Mouse (Mus musculus) intestine, embryonic 16.5 days (tissue): ENCODE measurements around the gene Itsn1. TPM values are rescaled to one million over a fixed set of nuclear protein-coding genes. Genes with fewer than 3 reads are reported as not detected.
A peak's percentile ranks its signal among the peaks of the same experiment; 100 is the strongest.

Source experiments
- ATAC-seq: fragments of 200-750 bp; cut with Nextera tagmentation; 2 replicates; pipeline ENCODE4 v1.8.0; 2017; ENCODE audit warnings: moderate TSS enrichment, moderate library complexity
- H3K27ac ChIP-seq: fragments of 300-500 bp; sonication (generic); 2 replicates; pipeline ENCODE4 v1.5.1; 2014; ENCODE audit warnings: mild to moderate bottlenecking, low read length
- H3K27me3 ChIP-seq: fragments of 300-500 bp; sonication (generic); replicated peaks from 2 replicates; pipeline ENCODE4 v1.6.1; 2014; ENCODE audit warnings: low read length, control low read depth, mixed read lengths; ENCODE audit not compliant: control insufficient read depth, insufficient read depth
- H3K36me3 ChIP-seq: fragments of 300-500 bp; sonication (generic); 2 replicates; pipeline ENCODE4 v1.6.1; 2014; ENCODE audit warnings: low read length, control low read depth; ENCODE audit not compliant: control insufficient read depth, insufficient read depth
- H3K4me1 ChIP-seq: fragments of 300-500 bp; sonication (generic); 2 replicates; pipeline ENCODE4 v1.6.1; 2014; ENCODE audit warnings: low read length, control low read depth, mixed read lengths; ENCODE audit not compliant: control insufficient read depth, insufficient read depth
- H3K4me2 ChIP-seq: fragments of 300-500 bp; sonication (generic); 2 replicates; pipeline ENCODE4 v1.6.1; 2014; ENCODE audit warnings: low read depth, low read length, control low read depth
- H3K4me3 ChIP-seq: fragments of 300-500 bp; sonication (generic); 2 replicates; pipeline ENCODE4 v1.5.1; 2014; ENCODE audit warnings: mild to moderate bottlenecking, low read length
- H3K9ac ChIP-seq: fragments of 300-500 bp; sonication (generic); 2 replicates; pipeline ENCODE4 v1.6.1; 2014; ENCODE audit warnings: low read depth, low read length
- H3K9me3 ChIP-seq: fragments of 300-500 bp; sonication (generic); 2 replicates; pipeline ENCODE4 v1.6.1; 2016; ENCODE audit warnings: low read length, control low read depth; ENCODE audit not compliant: control insufficient read depth
- WGBS: fragments of 180-500 bp; shearing (Covaris S2); extraction: QIAGEN DNeasy Blood & Tissue Kit; methylation state at CpG from one replicate; pipeline ENCODE4 v1.1.7; 2014; 5-methylcytosine and 5-hydroxymethylcytosine counted together
- polyA plus RNA-seq: library from polyadenylated mRNA; unstranded; fragments of >200 nt; fragmentation: Nextera tagmentation; extraction: Ambion mirVana; gene quantifications from 2 replicates; pipeline ENCODE4 v1.2.1, GENCODE M21; 2015

Gene Itsn1
- polyA plus RNA-seq, 1 experiment from 2014 or later: 10.5 TPM

GRCm38 (mm10) chr16:91772586-91772985 is 43.5 kb downstream of the Itsn1 start:
- 84% methylated on average over 7 of the region's 7 CpGs for whole genome bisulfite sequencing
- Histone ChIP-seq H3K27me3 (no peaks in the 10 kb centered on the region), H3K9me3 (no peaks in the 10 kb centered on the region), H3K9ac (0 out of 2 replicates have a peak overlapping the region, but pooled peaks have one; percentile 24), H3K4me1 (peaks cover 15% of the 10 kb centered on the region), H3K27ac (no peak overlapping the region), H3K4me3 (no peak overlapping the region), H3K4me2 (no peak overlapping the region), H3K36me3 (no peaks in the 10 kb centered on the region)
- ATAC-seq: no peak

- Histone ChIP-seq H3K4me3 (no peak overlapping the region), H3K9me3 (no peaks in the 10 kb centered on the region), H3K9ac (no peak overlapping the region), H3K27me3 (no peaks in the 10 kb centered on the region), H3K36me3 (no peaks in the 10 kb centered on the region), H3K27ac (no peak overlapping the region), H3K4me2 (no peak overlapping the region), H3K4me1 (no peaks in the 10 kb centered on the region; the same call in 1 of the 2 replicates)
- WGBS: 79% methylated on average over 10 of the region's 10 CpGs
- ATAC-seq: no peak
Observed at GRCm38 (mm10) chr16:91779576-91779975, 50.5 kb downstream of the Itsn1 start.

GRCm38 (mm10) chr16:91780151-91780550 is 51.1 kb downstream of the Itsn1 start:
- H3K27ac ChIP-seq: no peak overlapping the region
- H3K4me2 ChIP-seq: no peak overlapping the region
- ATAC-seq: no peak
- no peaks in the 10 kb centered on the region; the same call in 1 of the 2 replicates for H3K4me1 ChIP-seq
- no peaks in the 10 kb centered on the region for H3K27me3 ChIP-seq
- no peaks in the 10 kb centered on the region for H3K9me3 ChIP-seq
- no peak overlapping the region for H3K9ac ChIP-seq
- H3K36me3 ChIP-seq: no peaks in the 10 kb centered on the region
- no peak overlapping the region for H3K4me3 ChIP-seq
- 84% methylated on average over 7 of the region's 7 CpGs for WGBS

- Histone ChIP-seq H3K4me2 (no peak overlapping the region), H3K9ac (no peak overlapping the region), H3K4me1 (no peaks in the 10 kb centered on the region; the same call in 1 of the 2 replicates), H3K9me3 (no peaks in the 10 kb centered on the region), H3K4me3 (no peak overlapping the region), H3K27me3 (no peaks in the 10 kb centered on the region), H3K36me3 (no peaks in the 10 kb centered on the region), H3K27ac (no peak overlapping the region)
- WGBS: 73% methylated on average over 3 of the region's 3 CpGs
- no peak for ATAC-seq
Observed at GRCm38 (mm10) chr16:91780826-91781225, 51.7 kb downstream of the Itsn1 start.

GRCm38 (mm10) chr16:91783191-91783590 is 54.1 kb downstream of the Itsn1 start:
- no peaks in the 10 kb centered on the region for H3K27me3 ChIP-seq
- H3K36me3 ChIP-seq: no peaks in the 10 kb centered on the region
- H3K4me2 ChIP-seq: no peak overlapping the region
- ATAC-seq: no peak
- no peaks in the 10 kb centered on the region for H3K9me3 ChIP-seq
- no peak overlapping the region for H3K9ac ChIP-seq
- no peak overlapping the region for H3K27ac ChIP-seq
- no peak overlapping the region for H3K4me3 ChIP-seq
- WGBS: 85% methylated on average over 7 of the region's 7 CpGs
- H3K4me1 ChIP-seq: no peaks in the 10 kb centered on the region; the same call in 1 of the 2 replicates

- H3K4me2 ChIP-seq: no peak overlapping the region
- WGBS: 71% methylated on average over 6 of the region's 6 CpGs
- no peaks in the 10 kb centered on the region for H3K36me3 ChIP-seq
- H3K4me1 ChIP-seq: no peaks in the 10 kb centered on the region; the same call in 1 of the 2 replicates
- ATAC-seq: no peak
- no peaks in the 10 kb centered on the region for H3K27me3 ChIP-seq
- H3K27ac ChIP-seq: no peak overlapping the region
- no peak overlapping the region for H3K9ac ChIP-seq
- H3K4me3 ChIP-seq: no peak overlapping the region
- no peaks in the 10 kb centered on the region for H3K9me3 ChIP-seq
Observed at GRCm38 (mm10) chr16:91784298-91784697, 55.2 kb downstream of the Itsn1 start.

GRCm38 (mm10) chr16:91786425-91786824 is 57.3 kb downstream of the Itsn1 start:
- Histone ChIP-seq H3K36me3 (no peaks in the 10 kb centered on the region), H3K9ac (no peak overlapping the region), H3K27me3 (no peaks in the 10 kb centered on the region), H3K4me3 (no peak overlapping the region), H3K4me1 (no peaks in the 10 kb centered on the region), H3K27ac (no peak overlapping the region), H3K4me2 (no peak overlapping the region), H3K9me3 (no peaks in the 10 kb centered on the region)
- 74% methylated on average over 10 of the region's 10 CpGs for WGBS
- no peak for ATAC-seq

- H3K9ac ChIP-seq: no peak overlapping the region
- no peak overlapping the region for H3K4me3 ChIP-seq
- H3K27ac ChIP-seq: no peak overlapping the region
- ATAC-seq: peak; percentile 40; the same call in 1 of the 2 replicates
- no peaks in the 10 kb centered on the region for H3K27me3 ChIP-seq
- WGBS: 60% methylated on average over 6 of the region's 6 CpGs
- no peaks in the 10 kb centered on the region for H3K9me3 ChIP-seq
- H3K4me2 ChIP-seq: no peak overlapping the region
- no peaks in the 10 kb centered on the region for H3K4me1 ChIP-seq
- no peaks in the 10 kb centered on the region for H3K36me3 ChIP-seq
Observed at GRCm38 (mm10) chr16:91789728-91790127, 60.6 kb downstream of the Itsn1 start.

- H3K27me3 ChIP-seq: no peaks in the 10 kb centered on the region
- H3K4me1 ChIP-seq: no peaks in the 10 kb centered on the region
- H3K9ac ChIP-seq: no peak overlapping the region
- H3K4me2 ChIP-seq: no peak overlapping the region
- H3K4me3 ChIP-seq: no peak overlapping the region
- no peak overlapping the region for H3K27ac ChIP-seq
- peaks cover 7% of the 10 kb centered on the region; the same call in 1 of the 2 replicates for H3K36me3 ChIP-seq
- 70% methylated on average over 8 of the region's 8 CpGs for WGBS
- no peaks in the 10 kb centered on the region for H3K9me3 ChIP-seq
- no peak for ATAC-seq
Observed at GRCm38 (mm10) chr16:91792477-91793196, 63.6 kb downstream of the Itsn1 start.
